Mouse (Mus musculus) MEL (cell line): ENCODE measurements around the gene Plxnd1.

ENCODE experiments used
- CHD1 ChIP-seq: IDR thresholded peaks from 2 replicates; pipeline ENCODE4 v1.6.1; 2012; ENCODE audit warnings: low read depth, mild to moderate bottlenecking, inconsistent platforms, low read length, improper control_type of control experiment
- CTCF ChIP-seq, 3 experiments: IDR thresholded peaks in 2 of 3; conservative IDR thresholded peaks in 1 of 3; 2 replicates each; pipeline ENCODE4 v1.5.1; 2011 to 2012; ENCODE audit warnings: low read length in 3 of 3, low read depth in 2 of 3, mild to moderate bottlenecking in 2 of 3, improper control_type of control experiment in 1 of 3, inconsistent platforms in 1 of 3, mixed read lengths in 1 of 3, moderate library complexity in 1 of 3; ENCODE audit not compliant: control insufficient read depth in 1 of 3, insufficient read depth in 1 of 3, poor library complexity in 1 of 3, severe bottlenecking in 1 of 3
- ETS1 ChIP-seq: IDR thresholded peaks from 2 replicates; pipeline ENCODE4 v1.6.1; 2012; ENCODE audit warnings: low read depth, mild to moderate bottlenecking, inconsistent platforms, low read length, improper control_type of control experiment, moderate library complexity
- HCFC1 ChIP-seq: IDR thresholded peaks from 2 replicates; pipeline ENCODE4 v1.6.1; 2012; ENCODE audit warnings: low read depth, mild to moderate bottlenecking, inconsistent platforms, low read length, improper control_type of control experiment, moderate library complexity
- MAFK ChIP-seq: IDR thresholded peaks from 2 replicates; pipeline ENCODE4 v1.6.1; 2011; ENCODE audit warnings: low read depth, mild to moderate bottlenecking, low read length, improper control_type of control experiment, borderline replicate concordance
- MAX ChIP-seq: IDR thresholded peaks from 2 replicates; pipeline ENCODE4 v1.6.1; 2011; ENCODE audit warnings: low read length, improper control_type of control experiment
- POLR2A ChIP-seq, 2 experiments: IDR thresholded peaks; 2 replicates each; pipeline ENCODE4 v1.6.1; 2011 to 2012; ENCODE audit warnings: low read length in 2 of 2, mild to moderate bottlenecking in 2 of 2, control low read depth in 1 of 2, improper control_type of control experiment in 1 of 2, low read depth in 1 of 2, moderate library complexity in 1 of 2; ENCODE audit not compliant: control insufficient read depth in 1 of 2, insufficient read depth in 1 of 2, poor library complexity in 1 of 2
- RCOR1 ChIP-seq: IDR thresholded peaks from 2 replicates; pipeline ENCODE4 v1.6.1; 2012; ENCODE audit warnings: low read depth, mild to moderate bottlenecking, inconsistent platforms, low read length, improper control_type of control experiment
- SIN3A ChIP-seq: IDR thresholded peaks from 2 replicates; pipeline ENCODE4 v1.6.1; 2012; ENCODE audit warnings: low read length, improper control_type of control experiment, inconsistent platforms
- TAL1 ChIP-seq: IDR thresholded peaks from 2 replicates; pipeline ENCODE4 v1.6.1; 2012; ENCODE audit warnings: mild to moderate bottlenecking, inconsistent platforms, low read length, moderate library complexity, mixed read lengths
- TCF12 ChIP-seq: IDR thresholded peaks from 2 replicates; pipeline ENCODE4 v1.6.1; 2014; ENCODE audit warnings: low read depth, mild to moderate bottlenecking, inconsistent platforms, low read length, improper control_type of control experiment, moderate library complexity
- ZKSCAN1 ChIP-seq: IDR thresholded peaks from 2 replicates; pipeline ENCODE4 v1.6.1; 2012; ENCODE audit warnings: low read depth, mild to moderate bottlenecking, inconsistent platforms, low read length, improper control_type of control experiment, moderate library complexity
- ZMIZ1 ChIP-seq: IDR thresholded peaks from 2 replicates; pipeline ENCODE4 v1.6.1; 2012; ENCODE audit warnings: low read depth, mild to moderate bottlenecking, inconsistent platforms, low read length, improper control_type of control experiment, moderate library complexity

GRCm38 (mm10) chr6:115944638-115945037 is 50.2 kb downstream of the Plxnd1 start, which contains the start of gene H1foo:
- TF ChIP-seq TCF12 (no peak), CHD1 (no peak), CTCF (IDR thresholded peaks at IDR 0.05 in 2 of 3, conservative IDR thresholded peaks at IDR 0.05 in 1 of 3; ENCODE audit: control insufficient read depth in 1 of 3, insufficient read depth in 1 of 3, low read depth in 2 of 3, low read length in 3 of 3, poor library complexity in 1 of 3, severe bottlenecking in 1 of 3) (no peak), HCFC1 (no peak), RCOR1 (no peak), MAX (no peak), ZKSCAN1 (no peak), SIN3A (no peak), TAL1 (no peak), MAFK (no peak), ETS1 (no peak), POLR2A (IDR thresholded peaks at IDR 0.05; ENCODE audit: control insufficient read depth in 1 of 2, insufficient read depth in 1 of 2, low read depth in 1 of 2, low read length in 2 of 2, poor library complexity in 1 of 2) (no peak), ZMIZ1 (no peak)
